Mouse (Mus musculus): ENCODE data around the gene Ttll5.

Gene Ttll5

GRCm38 (mm10) chr12:86021583-86021982, 197.1 kb downstream of the Ttll5 start:
- DNase-seq, result no peak

- DNase-seq, result no peak
Measured at GRCm38 (mm10) chr12:86022282-86022984, 198.0 kb downstream of the Ttll5 start.

GRCm38 (mm10) chr12:86023081-86023871, 198.8 kb downstream of the Ttll5 start:
- DNase-seq, result no peak

GRCm38 (mm10) chr12:86024426-86024825, 200.0 kb downstream of the Ttll5 start:
- no peak for DNase-seq

GRCm38 (mm10) chr12:86025480-86025879, 201.0 kb downstream of the Ttll5 start:
- DNase-seq, result no peak

- DNase-seq, result no peak
Measured at GRCm38 (mm10) chr12:86027000-86027399, 202.5 kb downstream of the Ttll5 start.

- DNase-seq, result no peak
Measured at GRCm38 (mm10) chr12:86027747-86028146, 203.3 kb downstream of the Ttll5 start.

- no peak for DNase-seq
Measured at GRCm38 (mm10) chr12:86030932-86031331, 206.5 kb downstream of the Ttll5 start.

- no peak for DNase-seq
Measured at GRCm38 (mm10) chr12:86035586-86035985, 211.1 kb downstream of the Ttll5 start.

- no peak for DNase-seq
Measured at GRCm38 (mm10) chr12:86036368-86037166, 212.1 kb downstream of the Ttll5 start.

- DNase-seq, result no peak
Measured at GRCm38 (mm10) chr12:86037235-86037921, 212.9 kb downstream of the Ttll5 start.

- no peak for DNase-seq
Measured at GRCm38 (mm10) chr12:86039078-86039477, 214.6 kb downstream of the Ttll5 start.

- no peak for DNase-seq
Measured at GRCm38 (mm10) chr12:86039751-86040150, 215.3 kb downstream of the Ttll5 start.

GRCm38 (mm10) chr12:86046141-86046540, 221.7 kb downstream of the Ttll5 start:
- DNase-seq, result no peak

GRCm38 (mm10) chr12:86046776-86047175, 222.3 kb downstream of the Ttll5 start:
- DNase-seq, result no peak

GRCm38 (mm10) chr12:86047376-86047775, 222.9 kb downstream of the Ttll5 start:
- DNase-seq, result no peak

- no peak for DNase-seq
Measured at GRCm38 (mm10) chr12:86049813-86050212, 225.4 kb downstream of the Ttll5 start.

- DNase-seq, result no peak
Measured at GRCm38 (mm10) chr12:86051477-86051876, 227.0 kb downstream of the Ttll5 start.

GRCm38 (mm10) chr12:86055306-86055705, 230.8 kb downstream of the Ttll5 start:
- no peak for DNase-seq

GRCm38 (mm10) chr12:86056976-86057375, 232.5 kb downstream of the Ttll5 start:
- DNase-seq, result no peak

GRCm38 (mm10) chr12:86057516-86057915, 233.1 kb downstream of the Ttll5 start:
- no peak for DNase-seq

GRCm38 (mm10) chr12:86059341-86059740, 234.9 kb downstream of the Ttll5 start:
- no peak for DNase-seq

GRCm38 (mm10) chr12:86064796-86065195, 240.3 kb downstream of the Ttll5 start:
- no peak for DNase-seq
